Mouse (Mus musculus): ENCODE results near the gene Chpf.

Gene Chpf

DNA sequence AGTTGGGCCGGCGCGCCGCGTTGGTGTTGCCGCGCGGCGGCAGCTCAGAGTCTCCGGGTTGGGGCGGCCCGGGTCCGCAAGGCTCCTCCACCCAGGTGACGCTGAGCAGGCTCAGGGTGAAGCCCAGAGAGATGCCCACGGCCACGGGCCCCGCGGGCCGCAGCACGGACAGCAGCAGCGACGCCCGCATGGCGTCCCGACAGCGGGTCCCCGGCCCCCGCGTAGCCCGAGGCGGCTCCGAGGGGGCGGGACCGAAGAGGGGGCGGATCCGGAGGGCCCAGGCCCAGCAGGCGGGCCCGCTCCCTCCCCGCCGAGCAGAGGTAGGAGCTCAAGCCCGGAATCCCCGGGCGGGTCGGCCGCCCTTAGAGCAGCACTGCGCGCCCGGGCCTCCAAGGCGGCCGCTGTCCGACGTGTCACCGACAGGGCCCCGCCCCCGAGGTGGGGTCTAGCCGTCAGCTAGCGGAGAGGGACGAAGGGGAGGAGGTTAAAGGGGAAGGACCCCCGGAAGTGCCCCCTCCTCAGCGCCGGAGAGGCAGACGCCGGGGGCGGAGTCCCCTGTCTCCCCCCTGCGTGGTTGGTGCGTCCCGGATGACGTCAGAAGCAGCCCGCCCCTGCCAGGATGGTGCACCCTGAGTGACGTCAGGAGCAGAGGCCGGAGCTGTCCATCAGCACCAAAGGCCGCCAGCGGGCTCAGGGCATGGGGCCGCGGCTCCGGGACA, at the start of gene Chpf, which contains the start of gene Tmem198:
TSS of gene Chpf (minus strand) at position 392 of the 719 bp plus-strand sequence.
TSS of gene Tmem198 (plus strand) at position 617 of the 719 bp plus-strand sequence.
- in situ Hi-C loops (cut with MboI, MseI) = loop anchor here (5.0 kb wide), 1 partner anchor 42 kb away; the partner anchor contains the start of gene Gmppa

DNA sequence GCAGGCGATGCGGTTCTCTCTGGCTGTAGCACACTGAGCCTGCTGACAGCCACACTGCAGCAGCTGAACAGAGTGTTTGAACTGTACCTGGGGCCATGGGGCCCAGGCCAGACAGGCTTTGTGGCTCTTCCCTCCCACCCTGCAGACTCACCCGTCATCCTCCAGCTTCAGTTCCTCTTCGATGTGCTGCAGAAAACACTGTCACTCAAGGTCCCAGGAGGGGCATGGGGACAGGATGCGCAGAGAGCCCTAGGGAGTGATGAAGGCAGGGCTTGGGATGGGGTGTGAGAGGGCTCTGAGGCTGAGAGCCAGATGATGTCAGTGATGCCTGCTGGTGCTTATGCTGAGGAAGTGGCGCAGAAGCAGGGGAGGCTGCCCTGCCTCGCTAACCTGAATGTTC, 45.6 kb upstream of the Chpf start:
- in situ Hi-C loops (cut with MboI, MseI) = loop anchor here (5.0 kb wide), 1 partner anchor 42 kb away; no protein-coding TSS in a partner anchor

DNA sequence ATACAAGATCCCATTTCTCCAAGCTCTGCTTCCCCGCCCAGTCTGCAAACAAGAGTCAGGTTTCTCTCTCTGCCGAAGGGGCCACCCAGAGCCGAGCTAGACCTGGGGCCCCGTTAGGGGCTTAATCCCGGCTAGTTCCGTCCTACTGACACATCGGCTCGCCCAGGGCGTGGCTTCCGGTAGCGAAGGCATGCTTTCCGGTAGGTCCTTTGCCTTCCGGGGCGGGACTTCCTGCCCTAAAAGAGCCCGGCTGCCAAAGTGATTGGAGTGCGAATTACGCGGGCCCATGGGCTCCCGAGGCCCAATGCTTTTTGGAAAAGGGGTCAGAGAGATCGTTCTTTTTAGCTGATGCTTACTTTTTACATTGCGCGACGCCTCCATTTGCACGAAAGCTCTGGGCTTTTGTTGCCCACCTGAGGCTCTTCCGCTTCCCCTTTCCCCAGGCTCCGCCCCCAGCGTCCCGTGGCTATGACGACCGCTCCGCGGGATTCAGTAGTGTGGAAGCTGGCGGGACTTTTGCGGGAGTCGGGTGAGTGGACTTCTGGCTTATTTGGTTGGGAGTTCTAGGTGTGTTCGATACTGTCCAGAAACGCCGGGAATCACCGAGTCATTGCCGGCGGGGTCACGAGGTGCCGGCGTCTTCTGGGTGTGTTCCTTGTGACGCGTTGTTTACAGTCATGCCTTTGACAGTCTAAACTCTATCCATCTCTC, 42.4 kb upstream of the Chpf start, which contains the start of gene Stk11ip:
TSS of gene Stk11ip (plus strand) at position 209 of the 711 bp plus-strand sequence.
- in situ Hi-C loops (cut with MboI, MseI) = loop anchor here (5.0 kb wide), 1 partner anchor 39 kb away; no protein-coding TSS in a partner anchor

DNA sequence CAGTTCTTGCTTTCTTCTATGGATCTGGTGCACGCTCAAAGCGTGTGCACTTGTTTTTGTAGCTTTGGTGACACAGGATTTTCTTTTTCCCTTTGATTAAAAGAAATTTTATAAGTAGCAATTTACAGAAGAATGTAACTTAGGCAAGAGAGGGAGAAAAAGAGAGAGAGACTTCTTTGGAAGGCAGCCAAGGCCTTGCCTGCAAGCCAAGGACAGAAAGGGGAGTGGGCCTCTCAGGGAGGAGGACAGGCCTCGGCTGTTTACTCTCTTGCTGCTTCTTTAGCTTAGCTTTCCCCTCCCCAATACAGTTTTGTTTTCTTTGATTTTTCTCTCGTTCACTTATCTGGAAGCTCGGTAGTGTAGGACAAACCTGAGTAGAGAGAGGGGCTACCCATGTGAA, 40.5 kb upstream of the Chpf start:
- in situ Hi-C loops (cut with MboI, MseI) = no loop called here

DNA sequence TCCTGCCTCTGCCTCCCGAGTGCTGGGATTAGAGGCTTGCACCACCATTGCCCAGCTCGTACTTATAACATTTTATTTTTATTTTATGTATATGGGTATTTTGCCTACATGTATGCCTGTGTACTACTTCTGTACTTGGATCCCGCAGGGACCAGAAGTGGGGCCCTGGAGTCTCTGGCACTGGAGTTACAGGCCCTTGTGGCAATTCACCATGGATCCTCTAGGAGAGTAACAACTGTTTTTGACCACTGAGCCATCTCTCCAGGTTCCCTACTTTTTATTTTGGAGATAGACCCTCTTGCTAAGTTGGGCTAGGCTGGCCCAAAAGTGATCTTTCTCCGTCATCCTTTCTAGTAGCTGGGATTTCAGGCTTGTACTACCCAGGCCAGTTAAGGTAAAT, 39.3 kb upstream of the Chpf start:
- in situ Hi-C loops (cut with MboI, MseI) = no loop called here

DNA sequence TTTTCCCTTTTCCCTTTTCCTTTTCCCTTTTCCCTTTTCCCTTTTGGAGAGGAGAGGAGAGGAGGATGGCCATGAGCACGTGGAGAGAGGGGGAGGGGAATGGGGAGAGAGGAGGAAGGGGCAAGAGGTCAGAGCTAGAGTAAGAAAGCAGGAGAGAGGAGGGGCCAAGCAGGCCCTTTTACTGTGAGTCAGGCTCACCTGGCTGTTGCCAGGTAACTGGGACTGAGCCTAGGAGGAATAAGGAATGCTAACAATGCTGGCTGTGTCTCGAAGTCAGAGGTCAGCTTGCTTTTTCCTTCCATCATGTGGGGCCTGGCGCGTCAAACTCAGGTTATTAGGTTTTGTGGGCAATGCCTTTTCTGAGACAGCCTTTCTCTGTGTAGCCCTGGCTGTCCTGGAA, 38.9 kb upstream of the Chpf start:
- in situ Hi-C loops (cut with MboI, MseI) = no loop called here

DNA sequence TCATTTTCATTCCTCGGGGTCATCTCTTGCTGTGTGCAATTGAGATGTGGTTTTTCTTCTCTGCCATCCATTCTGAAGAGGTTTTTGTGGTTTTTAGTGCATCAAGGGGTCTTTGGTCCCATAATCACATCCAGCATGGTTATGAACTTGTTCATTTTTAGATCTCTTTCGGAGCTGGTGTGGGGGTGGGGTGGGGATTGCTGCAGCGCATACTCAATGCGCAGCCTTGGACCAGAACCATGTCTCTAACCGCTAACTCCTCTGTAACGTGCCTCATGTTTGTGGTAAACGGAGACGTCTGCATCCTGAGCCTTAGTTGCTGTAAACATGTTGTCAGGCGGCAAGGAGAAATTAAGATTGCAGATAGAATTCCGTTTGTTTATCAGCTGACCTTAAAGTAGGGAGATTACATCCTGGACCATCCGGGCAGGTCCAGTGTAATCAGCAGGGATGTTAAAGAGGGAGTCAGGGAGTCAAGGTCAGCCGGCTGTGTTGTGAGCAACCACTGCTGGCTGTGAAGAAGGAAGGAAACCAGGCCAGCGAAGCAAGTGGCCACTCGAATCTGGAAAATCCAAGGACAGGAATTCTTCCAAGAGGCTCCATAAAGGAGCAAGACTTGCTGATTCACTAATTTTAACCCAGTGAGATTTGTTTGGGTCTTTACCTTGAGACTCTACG, 37.7 kb upstream of the Chpf start:
- in situ Hi-C loops (cut with MboI, MseI) = no loop called here

DNA sequence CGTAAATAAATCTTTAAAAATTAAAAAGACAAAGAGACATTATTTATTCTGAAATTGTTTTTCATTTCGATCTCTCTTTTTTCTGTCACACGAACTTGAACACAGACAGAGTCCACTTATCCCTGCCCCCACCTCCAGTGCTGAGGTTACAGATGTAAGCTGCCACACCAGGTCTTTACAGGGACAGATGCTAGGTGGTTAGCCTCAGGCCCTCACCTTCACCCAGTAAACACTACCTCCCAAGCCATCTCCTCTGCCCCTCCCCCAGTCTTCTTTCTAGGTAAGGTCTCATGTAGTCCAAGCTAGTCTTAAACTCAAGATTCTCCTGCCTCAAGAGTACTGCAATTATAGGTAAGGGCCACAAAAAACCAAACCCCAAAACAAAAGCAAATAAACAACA, 33.4 kb upstream of the Chpf start:
- in situ Hi-C loops (cut with MboI, MseI) = no loop called here

DNA sequence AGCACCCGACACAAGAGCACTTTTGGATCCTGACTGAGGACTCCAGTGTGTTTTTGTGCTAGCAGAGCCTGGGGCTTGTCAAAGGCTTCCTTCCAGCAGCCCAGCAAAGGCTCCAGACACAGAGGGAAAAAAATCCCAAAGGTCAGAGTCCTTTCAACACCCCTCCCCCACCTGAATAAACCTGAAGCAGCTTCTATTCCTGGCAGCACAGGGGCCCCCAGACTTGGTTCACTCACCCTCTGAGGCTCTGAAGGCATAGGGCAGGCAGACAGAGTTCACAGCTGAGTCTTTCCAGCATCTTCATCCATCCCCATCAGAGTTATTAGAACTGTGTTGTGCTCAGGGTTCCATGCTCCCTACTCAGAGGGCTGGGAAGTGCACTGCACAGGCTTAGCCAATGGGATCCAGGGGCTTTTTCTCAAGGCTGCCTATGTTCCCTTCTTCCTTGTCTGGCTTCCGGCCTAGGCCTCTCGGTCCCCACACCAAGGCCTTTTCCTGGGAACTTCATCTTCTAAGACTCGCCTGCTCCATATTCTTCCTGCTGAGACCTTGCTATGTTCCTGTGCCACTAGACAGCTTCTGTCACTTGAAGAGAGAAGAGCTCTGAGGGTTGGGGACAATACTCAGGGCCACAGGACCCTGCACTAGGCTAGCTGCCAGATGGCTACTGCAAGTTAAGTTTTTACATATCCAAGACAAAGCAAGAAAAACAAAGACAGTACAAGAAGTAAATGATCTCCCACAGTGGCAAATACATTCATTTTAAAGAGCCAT, 32.5 kb upstream of the Chpf start:
- in situ Hi-C loops (cut with MboI, MseI) = no loop called here

DNA sequence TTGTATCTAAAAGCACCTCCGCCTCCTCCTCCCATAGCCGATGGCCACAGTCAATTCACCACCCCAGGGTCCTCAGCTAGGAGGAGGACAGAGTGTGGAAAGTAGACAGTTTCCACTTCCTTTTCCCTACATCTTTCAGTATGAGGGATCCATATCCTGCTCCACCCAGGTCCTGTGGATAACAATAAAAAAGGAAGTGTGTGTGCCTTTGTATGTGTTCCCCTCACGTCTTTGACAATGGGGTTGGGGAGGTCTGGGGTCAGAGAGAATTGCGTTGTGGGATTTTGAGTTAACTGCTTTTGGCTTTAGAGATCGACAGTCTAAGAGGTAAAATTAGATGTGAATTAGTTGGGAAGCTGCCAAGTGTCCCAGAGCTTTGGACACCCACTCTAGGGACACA, 31.0 kb upstream of the Chpf start:
- in situ Hi-C loops (cut with MboI, MseI) = no loop called here

DNA sequence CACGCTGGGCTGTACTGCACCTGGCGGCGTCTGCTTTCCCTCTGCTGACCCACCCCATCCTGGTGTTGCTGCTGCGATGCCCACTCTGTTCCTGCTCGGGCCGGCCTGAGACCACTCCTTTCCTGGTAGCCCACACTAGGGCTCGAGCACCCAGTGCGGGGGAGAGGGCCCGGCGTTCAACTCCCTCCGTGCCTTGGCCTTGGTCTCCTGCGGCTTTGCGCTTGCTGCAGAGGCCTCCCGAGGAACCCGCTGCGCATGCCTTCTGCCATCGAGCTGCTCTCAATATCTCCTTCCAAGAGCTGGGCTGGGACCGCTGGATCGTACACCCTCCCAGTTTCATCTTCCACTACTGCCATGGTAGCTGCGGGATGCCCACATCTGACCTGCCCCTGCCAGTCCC, 30.5 kb upstream of the Chpf start:
- in situ Hi-C loops (cut with MboI, MseI) = no loop called here

DNA sequence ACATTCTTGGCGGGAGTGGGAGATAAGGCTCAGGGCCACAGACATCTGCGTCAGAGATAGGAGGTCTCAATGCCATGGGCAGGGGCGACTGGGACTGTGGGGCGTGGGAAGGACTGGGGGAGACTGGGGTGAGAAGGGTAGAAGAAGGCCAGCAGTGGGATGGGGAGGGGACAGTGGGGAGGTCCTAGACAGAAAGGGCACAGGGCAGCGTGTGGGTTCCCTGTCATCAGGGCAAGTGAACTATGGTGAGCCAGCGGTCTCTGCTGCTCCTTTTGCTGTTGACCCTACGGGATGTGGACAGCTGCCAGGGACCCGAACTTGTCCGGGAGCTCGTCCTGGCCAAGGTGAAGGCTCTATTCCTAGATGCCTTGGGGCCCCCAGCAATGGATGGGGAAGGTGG, 27.9 kb upstream of the Chpf start, which contains the start of gene Inha:
TSS of gene Inha (plus strand) at position 72 of the 400 bp plus-strand sequence.
- in situ Hi-C loops (cut with MboI, MseI) = no loop called here

DNA sequence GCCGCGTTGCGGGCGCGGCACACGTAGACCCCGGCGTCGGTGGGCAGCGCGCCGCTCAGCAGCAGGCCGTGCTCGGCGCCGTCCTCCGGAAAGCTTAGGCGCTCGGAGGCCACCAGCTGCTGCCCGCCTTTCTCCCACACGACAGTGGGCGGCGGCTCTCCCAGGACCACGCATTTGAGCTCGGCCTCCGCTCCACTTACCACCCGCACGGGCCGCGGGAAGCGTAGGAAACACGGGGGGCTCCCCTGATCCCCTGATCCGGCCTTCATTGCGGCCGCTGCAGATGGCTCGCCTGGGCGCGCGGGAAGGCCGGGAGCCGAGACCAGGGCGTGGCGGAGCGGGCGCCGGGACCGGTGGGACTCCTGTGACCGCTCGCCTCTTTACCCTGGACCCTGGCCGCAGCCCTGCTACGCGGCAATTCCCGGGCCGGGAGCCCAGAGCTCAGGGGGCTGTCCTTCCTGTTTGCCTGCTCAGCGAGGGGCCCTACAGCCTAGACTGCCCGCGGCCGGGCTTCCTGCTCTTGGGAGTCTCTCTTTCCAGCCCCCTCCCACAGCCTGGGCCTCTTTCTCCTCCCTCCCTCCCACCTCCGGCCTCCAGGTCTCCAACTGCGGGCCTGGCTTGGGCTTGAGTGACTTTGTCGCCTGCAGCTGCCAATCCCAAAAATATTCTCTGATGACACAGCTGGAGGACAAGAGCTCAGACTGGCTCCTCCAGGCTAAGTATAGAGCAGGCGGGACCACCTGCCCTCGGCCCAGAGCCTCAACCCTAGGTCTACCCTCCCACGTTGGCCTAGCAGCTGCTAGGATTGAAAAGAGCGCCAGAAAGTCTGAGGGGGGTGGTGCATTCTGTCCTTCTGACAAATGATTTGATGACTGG, 27.1 kb upstream of the Chpf start, which contains the start of gene Obsl1:
TSS of gene Obsl1 (minus strand) at position 497 of the 876 bp plus-strand sequence.
- in situ Hi-C loops (cut with MboI, MseI) = no loop called here

DNA sequence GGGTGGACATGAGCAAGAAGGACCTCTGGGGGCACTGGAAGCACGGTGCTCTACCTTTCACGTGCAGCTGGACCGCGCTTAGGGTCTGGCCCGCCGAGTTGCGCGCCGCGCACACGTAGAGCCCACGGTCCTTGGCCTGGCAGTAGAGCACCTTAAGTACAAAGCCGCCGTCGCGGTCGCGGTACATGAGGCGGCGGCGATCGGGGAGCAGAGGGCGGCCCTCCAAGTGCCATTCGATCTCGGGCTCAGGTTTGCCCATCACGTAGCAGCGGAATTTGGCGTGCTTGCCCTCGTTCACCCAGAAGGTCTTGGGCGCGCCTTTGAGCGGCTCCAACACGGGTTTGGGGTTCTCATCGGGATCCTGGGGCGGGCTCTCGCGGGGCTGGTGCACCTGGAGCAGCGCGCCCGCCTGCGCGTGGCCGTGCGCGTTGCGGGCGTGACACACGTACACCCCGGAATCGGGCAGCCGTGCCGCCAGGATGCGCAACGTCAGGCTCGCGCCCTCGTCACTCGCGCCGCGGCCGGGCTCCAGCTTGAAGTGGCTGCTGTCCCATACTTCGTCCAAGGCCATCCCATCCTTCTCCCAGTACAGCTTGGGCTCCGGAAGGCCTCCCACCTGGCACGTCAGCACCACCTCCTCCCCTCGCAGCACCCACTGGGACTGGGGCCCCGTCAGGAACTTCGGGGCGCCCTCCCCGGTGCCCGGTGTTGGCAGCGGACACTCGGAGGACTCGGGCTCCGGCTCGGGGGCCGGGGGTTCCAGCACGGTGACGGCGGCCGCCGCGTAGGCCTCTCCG, 26.2 kb upstream of the Chpf start:
- in situ Hi-C loops (cut with MboI, MseI) = no loop called here

DNA sequence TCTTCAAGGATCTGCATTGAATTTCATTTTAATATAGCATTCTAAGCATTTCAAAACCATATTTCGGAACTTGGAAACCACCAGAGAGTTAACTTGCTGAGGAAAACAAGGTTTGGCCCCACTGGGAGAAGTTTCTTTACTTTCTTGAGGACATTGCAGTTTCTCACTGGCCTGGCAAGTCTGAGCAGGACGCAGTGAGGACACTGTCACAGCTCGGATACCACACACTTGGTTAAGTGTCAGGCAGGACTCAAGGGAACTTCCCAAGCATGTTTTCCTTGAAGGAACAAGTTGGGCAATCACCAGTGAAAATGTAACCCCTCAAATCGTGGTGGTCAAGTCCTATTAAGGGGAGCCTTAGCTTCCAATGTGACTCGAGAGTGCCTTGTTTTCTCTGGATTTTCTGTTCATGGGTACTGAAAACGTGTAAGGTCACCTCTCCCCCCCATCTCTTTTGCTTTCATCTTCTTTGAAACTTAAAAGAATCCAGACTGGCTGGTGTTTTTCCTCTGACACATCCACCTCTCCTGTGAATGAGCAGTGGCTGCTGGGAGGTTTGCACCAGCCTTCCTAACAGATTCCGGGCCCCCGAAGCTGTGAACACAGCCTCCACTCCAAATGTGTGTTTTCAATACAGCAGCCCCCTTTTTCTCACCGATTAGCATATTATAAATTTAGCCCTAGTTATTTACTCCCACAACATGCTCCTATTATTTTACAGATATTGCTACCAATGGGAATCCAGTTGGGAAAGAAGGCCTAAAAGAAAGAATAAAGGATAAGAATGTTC, 25.3 kb upstream of the Chpf start:
- in situ Hi-C loops (cut with MboI, MseI) = no loop called here

DNA sequence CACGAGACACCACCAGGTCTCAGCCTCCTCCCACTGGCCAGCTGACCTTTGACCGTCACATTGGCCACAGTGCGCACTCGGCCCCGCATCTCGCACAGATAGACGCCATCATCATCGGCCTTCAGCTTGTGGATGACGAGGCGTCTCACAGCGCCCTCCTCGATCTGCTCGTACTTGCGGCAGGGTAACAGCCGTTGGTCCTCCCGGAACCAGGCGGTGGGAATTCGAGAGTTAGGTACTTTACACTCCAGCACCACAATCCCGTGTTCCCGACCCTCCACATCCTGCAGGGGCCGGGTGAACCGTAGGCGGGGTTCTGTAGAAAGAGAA, 24.5 kb upstream of the Chpf start:
- in situ Hi-C loops (cut with MboI, MseI) = no loop called here

DNA sequence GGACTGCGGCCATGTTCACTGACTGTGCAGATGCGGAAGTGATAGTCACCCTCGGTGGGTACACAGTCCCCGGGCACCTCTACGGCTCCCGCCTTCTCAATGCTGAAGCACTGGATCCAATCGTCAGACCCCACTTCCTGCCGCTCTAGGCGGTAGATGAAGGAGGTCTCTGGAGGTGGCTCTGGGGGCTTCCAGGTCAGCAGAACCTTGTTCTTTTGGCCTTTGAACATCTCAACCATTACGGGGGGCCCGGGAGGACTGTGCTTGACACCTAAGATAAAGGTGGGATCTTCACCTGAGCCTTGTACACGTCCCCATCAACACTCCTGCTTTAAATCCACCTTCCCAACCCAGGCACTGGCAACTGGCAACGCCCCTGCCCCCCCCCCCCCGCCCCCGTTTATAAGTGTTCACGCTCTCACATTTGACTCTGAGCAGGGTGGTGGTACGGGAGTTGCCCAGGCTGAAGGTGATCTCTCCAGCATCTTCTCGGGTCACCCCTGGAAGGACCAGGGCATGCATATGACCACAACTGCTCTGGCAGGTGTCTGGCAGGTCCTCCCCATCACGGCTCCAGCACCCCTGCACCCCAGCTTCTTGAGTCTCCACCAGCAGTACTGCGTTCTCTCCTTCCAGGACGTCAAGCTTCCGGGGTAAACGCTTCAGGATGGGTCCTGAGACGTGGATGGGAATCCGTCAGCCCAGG, 24.0 kb upstream of the Chpf start:
- in situ Hi-C loops (cut with MboI, MseI) = no loop called here

DNA sequence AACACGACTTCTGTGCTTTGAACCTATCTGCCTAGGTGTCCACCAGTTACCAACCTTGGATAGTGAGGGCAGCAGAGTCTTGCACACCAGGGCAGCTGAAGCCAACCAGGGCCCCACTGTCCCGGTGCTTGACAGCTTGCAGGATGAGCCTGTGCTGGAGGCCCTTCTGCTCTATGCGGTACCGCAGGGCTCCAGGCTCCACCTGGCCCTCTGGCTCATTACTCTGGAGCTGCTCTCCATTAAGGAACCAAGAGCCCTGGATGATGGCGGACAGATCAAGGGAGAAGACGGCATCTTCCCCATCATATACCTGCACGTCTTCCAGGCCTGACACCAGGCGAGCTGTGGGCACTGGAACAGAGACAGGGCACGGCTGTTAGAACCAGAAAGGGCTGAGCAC, 22.8 kb upstream of the Chpf start:
- in situ Hi-C loops (cut with MboI, MseI) = no loop called here

All from T-helper 2 cell (primary cell).